Mouse (Mus musculus): ENCODE measurements around the gene Etl4.

The Etl4 gene

DNA sequence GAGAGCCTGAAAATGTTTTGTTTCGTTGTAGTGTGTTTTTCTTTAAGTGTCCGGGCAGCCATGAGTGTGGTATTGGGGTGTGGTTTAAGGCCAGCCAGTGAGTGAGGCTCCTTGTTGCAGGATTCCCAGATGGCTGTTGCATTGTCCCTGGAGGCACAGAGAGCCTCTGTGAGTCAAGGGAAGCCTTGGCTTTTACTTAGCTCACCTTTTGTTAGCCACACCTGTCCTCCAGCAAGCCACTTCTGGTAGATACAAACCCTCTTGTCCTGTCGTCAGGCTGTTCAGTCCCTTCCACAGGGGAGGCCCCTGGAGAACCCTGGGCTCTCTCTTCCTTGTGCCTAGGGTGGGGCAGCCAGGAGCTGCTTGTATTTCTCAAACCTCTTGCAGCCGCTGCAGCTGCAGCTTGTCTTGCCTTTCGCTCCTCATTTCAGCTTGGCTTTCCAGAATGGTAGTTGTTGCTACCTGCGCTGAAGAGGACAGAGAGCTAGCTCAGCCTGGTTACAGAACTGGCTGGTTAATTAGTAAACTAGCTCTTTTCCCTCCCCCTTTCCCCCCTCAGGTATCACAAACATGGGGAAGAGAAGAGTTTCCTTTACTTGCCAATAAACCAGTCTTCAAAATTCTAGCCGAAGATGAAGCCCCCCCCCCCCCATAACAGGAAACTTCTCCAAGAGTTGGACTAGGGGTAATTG lies 826.9 kb downstream of the Etl4 start:
- TF ChIP-seq GATA4 (IDR thresholded peaks at IDR 0.05; ENCODE audit: insufficient replicate concordance, low read length): no peak

DNA sequence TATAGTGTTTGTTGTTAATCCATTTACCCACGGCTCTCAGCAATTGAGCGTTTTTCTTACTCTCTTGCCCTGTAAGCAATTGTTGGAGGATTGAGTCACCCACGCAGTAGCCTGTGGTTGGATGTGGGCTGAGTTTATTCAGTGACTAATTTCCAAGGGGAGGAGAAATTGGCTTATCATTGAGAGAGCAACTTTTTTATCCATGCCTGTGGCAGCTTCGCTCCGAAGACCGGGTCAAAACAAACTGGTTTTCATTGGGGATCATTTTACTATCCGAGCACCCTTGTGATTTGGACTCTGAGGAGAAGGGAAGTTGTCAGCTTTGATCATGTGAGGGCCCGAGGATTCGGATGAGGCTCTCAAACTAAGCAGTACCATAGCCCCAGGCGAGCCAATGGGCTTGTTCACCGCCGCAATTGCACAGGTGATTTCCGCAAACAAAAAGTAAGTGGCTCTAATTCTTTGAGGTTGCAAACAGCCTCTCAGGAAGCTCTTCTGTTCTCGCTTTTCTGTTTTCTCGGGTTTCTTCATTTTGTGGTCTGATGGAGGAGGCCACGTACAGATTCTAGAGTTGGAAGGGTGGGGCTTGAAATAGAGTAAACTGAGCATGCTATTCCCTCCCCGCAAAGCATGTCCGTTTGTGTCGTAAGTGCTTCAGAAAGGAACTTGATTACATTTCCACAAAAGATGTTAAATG lies 827.7 kb downstream of the Etl4 start:
- TF ChIP-seq GATA4 (IDR thresholded peaks at IDR 0.05; ENCODE audit: insufficient replicate concordance, low read length): no peak; the same call in 1 of the 2 replicates

DNA sequence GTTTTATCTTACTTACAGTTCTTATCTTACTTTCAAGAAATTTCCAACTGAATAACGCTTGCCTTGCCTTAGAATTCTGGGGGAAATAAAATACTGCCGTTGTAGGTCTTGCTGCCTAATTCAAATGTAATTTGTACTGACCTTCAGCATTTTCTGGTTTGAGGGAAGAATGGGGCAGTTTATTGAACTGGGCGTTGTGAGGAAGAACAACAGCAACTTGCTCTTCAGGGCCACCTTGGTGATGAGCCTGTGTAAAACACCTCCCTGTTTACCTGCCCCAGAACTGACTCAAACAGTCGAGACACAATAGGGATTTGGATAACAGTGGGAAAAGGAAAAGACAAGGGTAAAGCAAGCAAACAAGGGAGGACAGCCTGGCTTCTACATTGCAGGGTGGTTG lies 828.3 kb downstream of the Etl4 start:
- TF ChIP-seq GATA4 (IDR thresholded peaks at IDR 0.05; ENCODE audit: insufficient replicate concordance, low read length): no peak

DNA sequence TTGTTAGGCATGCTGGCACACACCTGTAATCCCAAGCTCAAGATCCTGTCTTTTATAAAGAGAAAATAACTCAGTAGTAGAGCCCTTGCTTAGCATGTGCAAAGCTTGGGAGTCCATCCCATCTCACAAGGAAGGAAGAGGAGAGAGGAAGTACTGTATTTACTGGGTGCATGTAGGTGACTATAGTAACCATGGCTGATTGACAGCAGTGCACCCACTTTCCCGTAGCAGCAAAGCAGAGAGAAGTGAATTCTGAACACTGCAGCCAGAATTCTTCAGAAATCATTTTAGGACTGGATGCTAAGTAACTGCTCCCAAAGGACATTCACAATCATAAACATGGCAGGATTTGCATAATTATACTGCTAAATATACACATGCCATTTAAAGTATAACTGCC lies 838.1 kb downstream of the Etl4 start:
- no peak for TF ChIP-seq GATA4 (IDR thresholded peaks at IDR 0.05; ENCODE audit: insufficient replicate concordance, low read length)

DNA sequence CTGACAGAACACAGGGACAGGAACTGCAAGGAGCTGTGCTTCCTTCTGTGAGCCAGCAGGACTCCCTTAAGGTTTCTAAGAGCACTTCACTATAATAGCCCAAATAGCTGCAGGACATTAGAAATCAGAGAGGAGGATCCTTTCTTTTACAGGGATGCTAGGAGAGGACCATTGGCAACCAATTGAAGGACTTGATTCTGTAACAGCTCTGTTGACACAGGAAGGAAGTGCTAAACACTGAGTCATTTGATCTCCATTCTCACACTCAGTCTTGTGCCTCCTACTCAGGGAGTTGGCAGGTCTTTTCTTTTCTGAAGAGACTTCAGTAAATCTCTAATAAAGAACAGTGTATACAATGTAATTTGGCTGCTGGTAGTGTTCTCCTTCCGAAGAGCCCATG lies 838.9 kb downstream of the Etl4 start:
- no peak for TF ChIP-seq GATA4 (IDR thresholded peaks at IDR 0.05; ENCODE audit: insufficient replicate concordance, low read length)

DNA sequence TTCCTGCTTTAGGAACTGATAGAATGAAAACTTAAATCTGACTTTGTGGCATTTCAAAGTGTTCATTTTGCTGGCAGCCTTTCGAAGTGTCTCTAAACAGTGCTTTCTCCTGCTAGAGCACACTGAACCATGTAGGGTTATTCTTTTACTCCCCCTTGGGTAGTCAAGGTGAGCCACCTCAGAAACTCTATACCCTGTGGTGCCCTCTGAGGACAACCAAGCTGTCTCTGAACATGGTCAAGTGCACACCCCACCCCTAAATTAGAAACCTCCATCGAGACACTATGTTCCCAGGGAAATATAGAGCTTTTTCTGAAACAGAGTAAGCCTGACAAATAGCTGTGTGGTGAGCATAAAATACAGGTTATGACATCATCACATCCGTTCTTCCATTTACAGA lies 840.1 kb downstream of the Etl4 start:
- no peak for TF ChIP-seq GATA4 (IDR thresholded peaks at IDR 0.05; ENCODE audit: insufficient replicate concordance, low read length)

DNA sequence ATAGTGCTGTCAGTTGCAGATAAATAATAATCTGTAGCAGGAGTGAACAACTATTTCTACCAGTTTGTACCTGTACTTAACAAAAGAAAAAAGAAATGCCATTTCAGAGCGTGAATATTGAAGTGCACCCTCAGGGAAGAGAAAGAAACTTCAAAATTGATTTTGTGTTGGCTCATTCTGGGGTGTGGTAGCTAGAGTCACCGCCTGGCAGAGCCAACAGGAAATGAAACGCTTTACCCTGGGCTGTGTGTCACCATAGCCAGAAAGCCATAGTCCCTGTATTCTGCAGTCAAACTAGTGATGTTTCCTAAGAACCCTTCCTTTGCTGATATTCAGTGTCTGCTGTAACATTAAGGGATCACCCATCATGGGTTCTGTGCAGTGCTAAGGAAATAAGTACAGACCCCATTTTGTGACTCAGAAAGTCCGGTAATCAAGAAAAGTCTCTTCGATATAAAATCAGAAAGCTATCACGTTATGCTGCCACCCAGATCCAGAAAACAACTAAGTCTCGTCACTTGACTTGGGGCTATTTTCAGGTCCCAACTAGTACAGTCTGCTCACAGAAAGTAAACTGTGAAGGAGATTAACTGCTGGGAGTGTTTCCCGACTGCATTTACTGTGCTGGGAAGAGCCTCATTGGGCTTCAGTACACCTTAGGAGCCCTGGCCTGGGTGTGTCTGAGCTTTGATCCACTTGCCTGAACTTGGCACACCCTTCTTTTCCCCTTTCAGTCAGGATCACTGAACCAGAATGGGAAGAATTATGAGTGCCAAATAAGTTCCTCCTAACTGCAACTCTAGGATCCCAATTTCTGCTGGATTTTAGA lies 843.9 kb downstream of the Etl4 start:
- no peak for TF ChIP-seq GATA4 (IDR thresholded peaks at IDR 0.05; ENCODE audit: insufficient replicate concordance, low read length)

DNA sequence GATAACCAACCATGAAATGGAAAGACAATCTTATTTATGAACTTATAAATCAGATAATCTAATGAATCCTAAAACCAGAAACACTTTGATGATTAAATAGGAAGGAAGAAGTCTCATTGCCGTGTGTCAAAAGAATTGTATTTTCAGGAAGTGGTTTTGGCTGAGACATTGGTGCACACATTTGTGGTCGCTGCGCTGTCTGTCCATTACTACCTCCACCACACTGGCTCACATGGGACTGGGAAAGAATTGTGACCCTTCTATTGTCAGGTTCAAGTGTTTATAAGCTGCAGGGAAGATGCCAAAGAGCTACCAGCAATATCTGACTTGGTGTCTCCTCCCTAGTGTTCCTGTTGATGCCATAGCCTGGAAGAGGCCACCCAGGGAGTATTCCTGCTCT lies 847.4 kb downstream of the Etl4 start:
- no peak for TF ChIP-seq GATA4 (IDR thresholded peaks at IDR 0.05; ENCODE audit: insufficient replicate concordance, low read length)

DNA sequence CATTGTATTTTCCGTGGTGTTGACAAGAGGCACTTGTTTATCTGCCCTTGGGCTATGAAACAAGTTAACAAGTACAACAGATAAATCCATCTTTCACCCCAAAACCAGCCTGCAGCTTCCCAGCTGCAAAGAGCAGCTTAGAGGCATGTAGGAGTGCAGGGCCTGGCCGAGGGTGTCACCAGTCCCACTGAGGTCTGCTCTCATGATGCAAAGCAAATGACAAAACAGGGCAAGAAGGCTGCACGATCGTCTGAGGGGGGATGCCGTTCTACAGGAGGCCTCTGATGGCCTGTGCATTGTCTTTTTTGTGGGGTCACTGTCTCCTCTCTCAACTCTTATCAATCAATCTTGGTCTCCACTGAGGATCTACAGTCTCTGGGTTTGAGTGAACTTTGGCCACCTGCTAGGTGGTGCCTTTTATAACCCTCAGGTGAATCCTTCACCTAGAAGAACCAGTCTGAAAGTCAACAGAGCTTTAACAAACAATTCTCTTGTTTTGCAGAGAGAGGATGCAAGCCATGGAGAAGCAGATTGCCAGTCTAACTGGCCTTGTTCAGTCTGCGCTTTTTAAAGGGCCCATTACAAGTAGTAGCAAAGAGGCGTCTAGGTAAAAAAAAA lies 849.6 kb downstream of the Etl4 start:
- no peak for TF ChIP-seq GATA4 (IDR thresholded peaks at IDR 0.05; ENCODE audit: insufficient replicate concordance, low read length)

DNA sequence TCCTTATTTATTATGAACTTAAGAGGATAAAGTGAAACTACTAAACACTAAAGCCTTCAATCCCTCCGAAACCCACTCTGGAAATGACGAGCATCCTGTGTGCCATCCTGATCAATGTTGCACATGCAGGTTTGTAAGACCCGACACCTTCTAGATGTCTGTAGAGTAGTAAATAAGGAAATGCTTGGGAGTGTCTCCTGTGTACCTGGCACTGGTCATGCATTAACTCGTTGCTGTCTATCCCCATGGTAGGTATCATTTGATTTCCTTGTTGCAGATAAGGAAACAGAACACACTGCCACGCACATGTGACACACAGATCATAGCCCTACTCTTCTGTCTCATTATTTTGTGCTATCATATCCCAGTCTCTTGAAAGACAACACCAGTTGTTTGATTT lies 851.7 kb downstream of the Etl4 start:
- no peak for TF ChIP-seq GATA4 (IDR thresholded peaks at IDR 0.05; ENCODE audit: insufficient replicate concordance, low read length)

DNA sequence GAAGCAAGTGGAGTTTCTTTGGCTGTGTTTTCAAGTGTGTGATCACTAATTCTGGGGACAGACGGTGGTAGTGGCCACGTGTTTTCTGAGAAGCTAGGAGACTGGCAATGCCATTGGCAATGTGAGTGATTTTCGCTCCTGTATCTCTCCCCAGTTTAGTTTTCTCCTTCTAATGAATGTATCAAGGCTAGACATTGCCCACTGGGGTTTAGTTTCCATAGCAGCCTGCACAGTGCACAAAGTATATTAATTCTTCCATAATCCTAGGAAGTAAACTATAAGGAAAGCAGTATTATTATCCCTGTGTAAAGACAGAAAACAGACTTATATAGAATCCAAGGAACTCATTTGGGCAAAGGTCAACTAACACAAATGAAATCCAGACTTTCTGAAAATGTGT lies 852.2 kb downstream of the Etl4 start:
- no peak for TF ChIP-seq GATA4 (IDR thresholded peaks at IDR 0.05; ENCODE audit: insufficient replicate concordance, low read length)

DNA sequence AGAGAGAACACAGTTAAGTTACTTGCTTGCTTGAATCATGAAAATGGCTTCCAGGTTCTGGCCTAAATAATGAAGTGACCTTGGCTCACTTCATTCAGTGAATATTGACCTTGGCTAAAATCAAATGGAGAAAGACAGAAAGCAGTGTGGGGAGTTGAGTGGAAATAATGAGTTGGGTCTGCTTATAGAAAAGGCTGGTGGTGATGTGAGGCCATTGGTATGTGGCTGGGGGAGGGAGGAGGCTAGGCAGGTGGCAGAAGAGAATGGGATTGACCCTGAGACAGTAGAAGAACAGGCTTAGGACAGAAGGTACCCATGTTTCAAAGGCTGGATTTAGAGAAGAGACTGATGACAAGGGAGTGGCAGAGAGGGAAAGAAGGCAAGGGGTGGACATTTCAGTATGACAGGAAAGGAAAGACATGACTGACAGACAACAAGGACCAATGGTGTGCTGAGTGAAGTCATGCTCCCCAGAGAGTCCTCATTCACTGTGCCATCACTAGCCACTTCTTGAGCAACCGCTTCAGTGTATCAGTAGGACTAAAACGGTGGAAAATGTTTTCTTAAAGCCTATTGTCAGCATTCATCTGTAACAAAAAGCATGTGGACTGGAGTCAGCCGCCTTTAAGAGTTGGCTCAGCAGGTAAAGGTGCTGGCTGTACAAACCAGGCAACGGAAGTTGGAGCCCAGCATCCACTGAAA lies 854.1 kb downstream of the Etl4 start:
- no peak for TF ChIP-seq GATA4 (IDR thresholded peaks at IDR 0.05; ENCODE audit: insufficient replicate concordance, low read length)

DNA sequence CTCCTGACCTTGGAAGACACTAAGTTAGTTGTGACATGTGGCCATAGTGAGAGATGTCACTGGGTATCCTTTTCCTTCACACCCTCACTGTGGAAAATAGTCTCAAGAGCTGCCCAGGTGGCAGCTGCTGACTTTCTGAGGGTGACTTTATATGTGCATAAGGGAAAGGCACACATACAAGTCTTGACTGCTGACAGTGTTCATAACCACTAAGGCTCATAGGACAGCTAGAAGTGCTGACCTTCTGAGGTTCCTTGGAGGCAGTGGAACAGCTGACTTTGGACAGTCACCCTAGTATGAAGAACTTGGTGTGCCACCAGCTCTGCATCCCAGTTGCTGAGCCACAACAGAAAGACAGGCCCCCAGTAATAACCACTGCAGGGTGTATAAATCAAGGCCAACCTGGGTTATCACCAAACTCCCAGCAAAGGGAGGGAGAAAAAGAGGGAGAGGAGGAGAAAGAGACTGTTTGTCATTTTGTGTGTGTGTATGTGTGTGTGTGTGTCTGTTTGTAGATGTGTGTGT lies 855.0 kb downstream of the Etl4 start:
- TF ChIP-seq GATA4 (IDR thresholded peaks at IDR 0.05; ENCODE audit: insufficient replicate concordance, low read length): no peak

DNA sequence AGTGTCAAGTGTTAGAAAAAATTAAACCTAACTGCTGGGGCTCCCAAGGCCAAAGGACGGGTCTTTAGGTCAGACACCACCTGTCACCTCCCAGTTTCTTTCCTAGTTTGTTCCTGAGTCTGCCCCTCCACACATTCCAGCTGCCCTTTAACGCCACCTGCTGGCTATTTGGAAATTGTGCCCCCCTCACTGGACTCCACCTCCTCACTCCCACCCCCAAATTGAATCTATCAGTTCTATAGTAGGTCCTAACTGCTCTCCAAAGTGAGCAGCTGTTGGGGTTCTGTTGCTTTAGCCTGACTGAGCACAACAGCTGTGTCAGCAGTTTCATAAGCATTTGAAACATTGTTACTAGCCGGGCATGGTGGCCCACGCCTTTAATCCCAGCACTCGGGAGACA lies 859.1 kb downstream of the Etl4 start:
- no peak for TF ChIP-seq GATA4 (IDR thresholded peaks at IDR 0.05; ENCODE audit: insufficient replicate concordance, low read length)

DNA sequence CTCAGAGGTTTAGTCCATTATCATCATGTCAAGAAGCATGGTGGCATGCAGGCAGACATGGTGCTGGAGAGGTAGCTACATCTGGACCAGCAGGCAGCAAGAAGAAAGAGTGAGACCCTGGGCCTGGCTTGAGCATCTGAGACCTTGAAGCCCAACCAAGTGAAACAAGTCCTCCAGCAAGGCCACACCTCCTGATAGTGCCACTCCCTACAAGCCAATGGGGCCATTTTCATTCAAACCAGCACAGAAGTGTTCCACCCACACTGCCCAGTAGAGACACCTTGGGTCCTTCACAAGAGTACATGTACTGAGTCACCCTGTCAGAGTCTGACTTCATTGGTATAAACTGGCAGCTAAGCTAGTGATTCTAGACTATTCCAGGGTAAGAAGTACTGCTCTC lies 860.6 kb downstream of the Etl4 start:
- no peak for TF ChIP-seq GATA4 (IDR thresholded peaks at IDR 0.05; ENCODE audit: insufficient replicate concordance, low read length)

Measured in liver, adult (tissue).